Mouse (Mus musculus) CD4-positive, CD25-positive, alpha-beta regulatory T cell, adult 2 months (primary cell): ENCODE data around the gene Zfp706.
"Not testable (repeated sequence)": the region's sequence is repeated elsewhere in the genome, so short reads cannot be mapped to it uniquely, and the experiment has no call there.

Experiments
- DNase-seq: peaks from one replicate; pipeline ENCODE4 v3.0.0-alpha.2; 2012; ENCODE audit warnings: low read depth, low spot score

Zfp706 gene

DNA sequence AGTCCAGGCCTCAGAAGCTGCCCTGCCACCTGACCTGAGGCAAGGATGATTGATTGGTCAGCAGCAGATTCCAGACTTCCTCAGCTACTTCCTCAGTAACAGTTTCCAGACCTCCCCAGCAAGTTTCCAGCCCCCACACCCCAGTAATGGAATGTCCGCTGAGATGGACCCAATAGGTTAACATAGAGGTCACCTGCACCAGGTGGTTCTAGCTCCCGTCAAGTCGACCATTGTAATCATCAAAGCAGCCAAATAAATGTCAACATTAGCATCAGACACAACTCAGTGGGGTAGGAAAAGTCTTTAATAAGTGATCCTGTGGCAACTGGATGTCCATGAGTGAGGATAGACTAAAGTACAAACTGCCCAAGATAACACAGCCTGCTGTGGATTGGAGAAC lies 3.7 kb upstream of the Zfp706 start:
- no peak for DNase-seq

DNA sequence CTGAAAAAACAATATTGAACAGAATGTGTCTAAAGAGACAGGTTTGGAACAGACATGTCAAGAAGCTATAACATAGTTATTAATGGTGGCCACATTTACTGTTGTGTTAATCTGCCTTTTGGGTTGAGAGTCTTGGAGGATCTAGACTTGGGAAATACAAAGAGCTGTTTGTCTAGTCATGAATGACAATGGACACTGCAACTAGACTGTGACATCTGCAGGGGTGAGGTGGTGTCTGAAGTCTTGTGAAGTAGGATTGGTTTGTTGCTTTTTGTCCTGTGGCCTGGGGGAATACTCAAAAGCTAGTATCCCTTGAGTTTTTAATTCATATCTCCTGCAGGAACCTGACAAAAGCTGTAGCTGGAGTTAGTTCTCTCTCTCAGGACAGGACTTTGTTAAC lies 973 bp upstream of the Zfp706 start:
- DNase-seq, result no peak

DNA sequence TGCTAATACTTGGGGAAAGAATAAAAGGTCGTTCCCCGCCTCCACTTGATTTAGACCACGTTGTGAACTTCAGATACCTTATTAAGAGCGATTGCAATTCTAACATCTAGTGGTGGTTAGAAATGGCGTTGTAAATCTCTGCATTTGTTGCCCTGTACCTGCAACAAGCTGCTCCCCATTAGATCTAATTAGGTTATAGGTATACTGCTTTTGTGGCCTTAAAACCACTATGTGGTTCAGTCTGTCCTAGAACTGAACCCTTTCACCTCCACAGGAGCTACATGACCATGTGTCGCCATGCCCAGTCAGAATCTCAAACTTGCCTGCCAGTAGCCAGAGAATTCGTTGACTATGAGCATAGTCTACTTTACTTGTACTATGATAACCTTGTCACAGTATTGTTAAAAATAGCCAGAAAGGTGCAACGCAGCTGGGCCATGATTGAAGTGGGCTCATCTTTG lies 416 bp upstream of the Zfp706 start:
- no peak for DNase-seq

DNA sequence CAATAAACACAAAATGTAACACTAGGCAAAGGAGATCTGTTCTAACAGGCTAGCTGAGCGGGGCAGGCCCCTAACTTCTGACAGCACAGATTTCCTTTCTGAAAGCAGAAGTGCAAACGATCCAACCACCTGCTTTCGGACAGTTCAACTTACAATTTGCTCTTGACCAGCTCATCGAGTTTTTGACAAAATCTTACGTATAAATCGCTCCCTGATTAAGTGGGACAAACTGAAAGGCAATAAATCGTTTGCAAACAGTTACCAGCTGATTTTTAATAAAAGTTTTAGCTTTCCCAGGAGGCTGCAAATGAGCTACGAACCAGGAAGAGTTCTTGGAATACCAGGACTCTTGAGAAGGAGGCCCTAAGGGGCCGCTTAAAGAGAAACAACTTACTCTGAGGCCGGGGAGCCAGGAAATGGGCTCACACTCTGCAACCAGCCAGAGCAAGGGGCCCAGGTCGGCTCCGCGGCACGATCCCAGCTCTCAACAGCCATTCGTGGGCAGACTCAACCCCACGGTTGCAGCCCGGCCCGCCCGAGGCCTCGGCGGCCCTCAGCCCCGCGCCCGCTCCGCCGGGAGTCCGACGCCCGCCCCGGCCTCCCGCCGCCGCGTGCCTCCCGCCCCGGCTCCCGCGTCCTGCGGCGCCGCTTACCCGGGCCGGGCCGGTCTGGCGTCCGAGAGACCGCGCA lies 953 bp downstream of the Zfp706 start:
- DNase-seq, result peak; percentile 66

DNA sequence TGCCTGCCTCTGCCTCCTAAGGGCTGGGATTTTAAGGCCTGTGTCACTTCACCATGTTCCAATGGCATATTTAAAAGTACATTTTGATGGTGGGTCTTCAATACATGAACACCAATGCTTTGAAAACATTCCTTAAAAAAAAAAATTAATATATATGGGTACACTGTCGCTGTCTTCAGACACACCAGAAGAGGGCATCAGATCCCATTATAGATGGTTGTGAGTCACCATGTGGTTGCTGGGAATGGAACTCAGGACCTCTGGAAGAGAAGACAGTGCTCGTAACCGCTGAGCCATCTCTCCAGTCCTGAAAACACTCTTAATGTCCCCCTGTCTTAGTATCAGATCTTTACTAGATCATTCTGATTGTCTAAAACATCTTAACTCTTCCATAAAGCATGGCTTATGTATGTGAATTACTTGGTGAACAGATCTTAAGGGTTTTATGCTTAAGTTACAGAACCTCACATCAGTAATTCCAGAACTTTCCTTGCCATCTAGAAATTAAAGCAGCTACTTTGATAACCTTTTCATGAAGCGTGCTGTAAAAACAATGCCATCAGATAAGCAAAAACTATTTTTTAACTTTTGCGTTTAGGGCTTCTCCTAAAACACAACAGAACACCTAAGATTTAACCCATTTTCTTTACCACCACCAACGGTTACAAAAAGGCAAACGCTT lies 1.6 kb downstream of the Zfp706 start:
- DNase-seq, result no peak

DNA sequence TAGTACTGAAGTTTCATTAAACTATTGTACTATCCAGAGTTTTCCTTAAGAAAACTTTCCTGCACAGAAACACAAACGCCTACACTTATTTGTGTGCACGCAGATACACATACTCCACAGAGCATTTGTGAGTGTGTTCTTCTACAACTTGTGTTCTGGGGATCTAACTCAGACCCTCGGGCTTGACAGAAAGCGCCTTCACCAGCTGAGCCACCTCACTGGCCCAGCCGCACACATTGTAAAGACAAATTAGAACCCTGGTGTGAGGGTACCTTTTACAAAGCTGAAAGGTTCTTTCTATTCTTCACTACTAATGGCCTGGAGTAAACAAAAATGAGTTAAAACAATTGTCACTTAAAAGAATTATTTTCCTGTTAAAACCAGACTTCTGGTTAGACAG lies 2.7 kb downstream of the Zfp706 start:
- DNase-seq, result no peak

DNA sequence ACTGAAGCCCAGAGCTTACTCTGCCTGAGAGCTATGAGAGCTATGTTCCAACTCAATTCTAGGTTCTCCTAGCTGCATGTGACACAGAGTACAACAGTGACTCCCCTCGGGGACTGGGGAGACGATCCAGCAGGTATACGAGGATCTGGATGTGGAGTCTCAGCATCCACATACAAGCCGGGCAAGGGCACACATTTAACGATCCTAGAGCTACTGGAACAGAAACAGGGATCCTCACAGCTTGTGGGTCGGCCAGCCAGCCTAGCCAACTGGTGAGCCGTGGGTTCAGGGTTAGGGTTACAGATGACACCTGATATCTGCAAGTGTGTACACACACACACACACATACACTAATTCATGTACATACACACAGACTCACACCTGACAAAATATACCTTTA lies 5.3 kb downstream of the Zfp706 start:
- no peak for DNase-seq

DNA sequence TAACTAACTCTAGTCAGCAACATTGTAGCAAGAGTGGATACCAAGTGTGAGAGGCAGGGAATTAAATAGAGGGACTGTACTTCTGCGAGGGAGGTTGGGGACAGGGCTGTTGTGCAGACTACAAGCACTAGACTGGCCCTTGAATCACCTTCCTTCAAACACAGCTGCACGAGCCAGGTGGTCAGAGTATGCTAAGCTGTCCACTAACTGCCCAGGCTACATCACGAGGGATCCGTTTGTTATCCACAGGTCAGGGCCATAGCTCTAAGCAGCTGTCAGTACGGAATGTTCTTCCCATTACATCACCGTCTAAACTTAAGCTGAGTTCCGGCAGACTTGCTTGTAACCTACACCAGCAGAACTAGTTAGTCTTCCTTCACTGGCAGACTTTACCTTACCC lies 8.0 kb downstream of the Zfp706 start:
- DNase-seq, result not testable (repeated sequence)

DNA sequence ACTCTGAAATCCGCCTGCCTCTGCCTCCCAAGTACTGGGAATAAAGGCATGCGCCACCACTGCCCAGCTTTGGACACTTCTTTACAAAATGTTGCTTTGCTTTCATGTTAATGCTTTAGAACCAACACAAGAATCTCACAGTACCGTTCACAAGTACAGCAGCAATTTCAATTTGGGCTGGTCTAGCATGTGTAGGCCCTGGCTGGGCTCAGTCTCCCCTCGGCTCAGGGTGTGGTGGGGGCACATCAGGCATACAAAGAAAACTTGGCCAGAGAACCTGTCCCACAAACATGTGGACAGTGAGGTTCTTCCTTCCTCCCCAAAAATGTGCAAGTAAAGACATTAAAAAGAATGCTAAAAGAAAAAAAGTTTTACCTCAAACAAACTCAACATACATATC lies 12.4 kb downstream of the Zfp706 start:
- DNase-seq, result no peak

DNA sequence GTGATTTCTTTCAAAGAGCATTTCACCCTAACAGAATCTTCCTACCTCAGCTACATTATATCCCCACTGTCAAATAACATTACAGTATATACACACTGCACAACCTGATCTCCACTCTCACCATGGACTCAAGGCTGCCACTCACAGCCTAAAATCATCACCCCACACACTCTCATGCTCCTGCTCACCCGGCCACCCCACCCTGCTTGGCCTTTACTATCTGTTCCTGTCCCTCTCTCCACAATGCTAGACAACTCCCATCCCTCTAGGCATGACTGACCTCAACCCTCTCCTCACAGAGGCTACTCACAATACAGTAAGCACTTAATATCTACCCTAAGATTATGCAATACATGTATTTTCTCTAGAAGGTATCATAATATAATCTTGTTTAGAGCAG lies 12.9 kb downstream of the Zfp706 start:
- no peak for DNase-seq

DNA sequence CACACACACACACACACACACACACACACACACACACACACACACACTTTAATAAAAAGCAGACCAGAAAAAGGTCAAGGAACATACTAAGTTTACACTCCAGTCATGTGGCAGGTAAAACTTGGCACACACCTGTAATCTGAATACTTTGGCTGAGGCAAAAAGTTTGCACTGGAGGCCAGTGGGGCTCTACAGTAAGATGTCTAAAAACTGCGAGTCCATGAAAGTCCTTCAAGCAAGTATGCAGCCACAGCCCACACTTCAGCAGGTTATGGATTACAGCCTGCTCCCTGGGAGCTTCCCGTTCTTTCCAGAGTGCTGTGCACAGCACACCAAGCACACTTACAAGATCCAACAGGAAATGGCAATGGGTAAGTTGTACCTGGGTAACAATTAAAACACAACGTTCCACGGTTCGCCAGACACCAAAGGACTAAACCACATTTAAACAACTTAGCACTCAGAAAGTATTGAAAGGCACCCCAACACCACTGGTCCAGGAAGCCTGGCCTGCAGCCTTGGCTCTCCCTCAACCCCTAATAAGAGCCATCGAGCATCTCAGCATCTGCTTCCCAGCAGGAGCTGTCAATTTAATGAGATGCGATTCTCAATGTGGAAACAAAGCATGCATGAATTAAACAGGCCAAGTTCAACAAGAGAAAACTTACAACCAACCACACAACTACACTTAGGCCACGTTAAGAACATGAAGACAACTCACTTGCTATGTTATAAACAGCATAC lies 14.0 kb downstream of the Zfp706 start:
- no peak for DNase-seq

DNA sequence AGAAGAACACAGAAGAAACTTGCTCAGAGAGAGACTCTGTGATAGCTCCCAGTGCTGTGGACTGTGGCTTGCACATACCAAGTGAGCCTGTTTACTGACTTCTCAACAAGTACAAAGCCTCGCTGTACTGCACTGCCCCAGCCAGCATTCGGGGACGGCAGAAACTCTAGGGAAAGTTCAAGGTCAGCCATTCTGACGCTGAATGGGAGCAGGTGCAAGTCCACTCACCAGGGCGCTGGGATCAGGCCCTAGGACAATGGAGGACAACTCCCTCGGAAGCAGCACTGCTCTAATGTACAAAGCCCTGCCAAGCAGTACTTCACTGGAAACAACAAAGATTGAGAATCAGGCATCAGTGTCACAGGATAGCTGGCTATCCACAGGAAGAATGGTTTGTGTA lies 16.2 kb downstream of the Zfp706 start:
- DNase-seq, result no peak

DNA sequence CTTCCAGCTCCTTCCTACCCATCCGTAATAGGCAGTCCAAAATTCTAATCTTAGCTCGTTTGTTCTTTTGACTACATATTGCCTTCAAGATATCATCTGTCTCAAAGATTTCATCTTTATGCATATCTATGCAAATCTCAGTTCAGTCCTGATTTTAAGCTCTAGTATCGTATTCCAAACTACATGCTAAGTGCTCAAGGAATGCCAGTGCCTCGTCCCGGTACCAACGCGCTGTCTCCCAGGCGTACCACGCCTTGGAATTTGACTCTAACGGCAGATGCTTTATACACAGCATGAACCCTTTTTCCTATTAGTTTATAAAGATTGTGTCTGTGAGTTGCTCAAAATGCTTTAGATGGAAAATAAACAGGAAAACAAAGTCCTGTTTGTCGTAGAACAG lies 17.7 kb downstream of the Zfp706 start:
- no peak for DNase-seq

DNA sequence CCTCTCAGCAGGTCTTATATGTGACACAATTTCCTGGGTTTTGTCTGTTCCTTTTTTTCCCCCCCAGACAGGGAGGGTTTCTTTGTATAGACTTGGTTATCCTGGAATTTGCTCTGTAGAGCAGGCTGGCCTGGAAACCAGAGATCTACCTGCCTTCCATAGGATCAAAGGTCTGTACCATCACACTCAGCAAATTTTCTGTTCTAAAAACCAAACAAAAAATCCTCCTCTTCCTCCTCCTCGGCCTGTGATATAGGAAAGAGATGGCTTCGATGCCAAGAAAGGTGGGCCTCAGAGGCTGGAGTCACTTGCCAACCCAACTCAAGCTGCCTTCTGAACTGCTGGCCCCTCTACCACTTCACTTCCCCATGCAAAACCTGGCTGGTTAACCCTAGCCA lies 18.9 kb downstream of the Zfp706 start:
- DNase-seq, result no peak

DNA sequence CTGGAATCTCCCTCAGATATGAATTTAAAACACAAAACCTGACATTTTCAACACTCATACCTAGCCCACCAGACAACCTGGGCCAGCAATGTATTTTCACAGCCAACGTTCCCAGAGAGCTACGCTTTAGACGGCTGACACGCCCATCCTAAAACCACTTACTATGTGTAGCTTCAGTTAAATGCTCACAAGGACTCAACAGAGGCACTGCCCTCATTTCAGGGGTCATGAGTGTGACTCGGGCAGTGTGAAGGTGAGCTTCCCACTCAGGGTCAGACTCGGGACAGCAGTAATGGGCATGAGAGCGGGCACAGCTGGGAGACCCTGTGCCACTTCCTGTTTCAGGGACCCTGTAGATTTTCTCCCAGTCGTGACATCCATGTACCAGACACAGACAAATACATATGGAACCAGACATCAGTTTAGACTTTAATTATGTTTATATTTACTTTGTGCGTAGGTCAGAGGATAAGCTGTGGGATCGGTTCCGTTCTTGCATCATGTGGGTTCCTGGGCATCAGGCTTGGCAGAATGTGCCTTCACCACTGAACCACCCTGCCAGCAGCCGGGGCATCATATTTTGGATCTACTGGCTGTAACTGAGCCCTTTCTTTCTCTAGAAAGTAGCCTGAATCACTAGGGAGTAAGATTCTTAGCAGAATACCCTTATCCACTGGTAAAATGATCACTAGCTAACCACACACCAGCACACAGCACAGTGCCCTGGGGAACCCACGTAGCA lies 19.4 kb downstream of the Zfp706 start:
- no peak for DNase-seq

DNA sequence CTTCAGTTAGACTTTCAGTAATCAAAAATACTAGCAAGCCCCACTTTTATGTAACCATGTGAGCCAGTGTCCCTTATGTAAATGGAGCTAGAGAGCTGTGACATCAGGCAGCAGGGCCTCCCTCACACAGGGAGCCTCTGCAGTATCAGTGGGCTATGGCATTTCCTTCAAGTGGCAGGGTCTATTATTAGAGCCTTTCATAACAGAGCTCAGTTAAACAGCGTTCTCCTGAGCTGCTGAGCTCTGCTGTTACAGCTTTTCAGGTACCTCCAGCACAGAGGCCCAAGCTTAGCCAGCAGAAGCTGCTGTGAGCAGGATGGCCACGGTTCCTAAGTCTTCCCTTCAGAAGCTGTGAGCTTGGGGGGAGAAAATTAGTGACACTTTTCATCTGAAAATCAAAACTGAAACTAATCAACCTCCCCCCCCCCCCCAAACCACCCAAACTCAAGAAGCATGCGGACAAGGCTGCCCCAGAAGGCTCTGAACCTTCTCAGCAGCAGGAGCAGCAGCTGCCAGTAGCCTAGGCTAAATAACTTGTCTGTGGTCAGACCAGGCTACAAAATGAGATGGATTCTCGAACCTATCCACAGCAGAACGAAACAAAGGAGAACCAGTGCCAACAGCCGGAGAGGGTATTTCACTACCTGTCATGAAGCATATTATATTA lies 20.2 kb downstream of the Zfp706 start:
- DNase-seq, result peak; percentile 28

DNA sequence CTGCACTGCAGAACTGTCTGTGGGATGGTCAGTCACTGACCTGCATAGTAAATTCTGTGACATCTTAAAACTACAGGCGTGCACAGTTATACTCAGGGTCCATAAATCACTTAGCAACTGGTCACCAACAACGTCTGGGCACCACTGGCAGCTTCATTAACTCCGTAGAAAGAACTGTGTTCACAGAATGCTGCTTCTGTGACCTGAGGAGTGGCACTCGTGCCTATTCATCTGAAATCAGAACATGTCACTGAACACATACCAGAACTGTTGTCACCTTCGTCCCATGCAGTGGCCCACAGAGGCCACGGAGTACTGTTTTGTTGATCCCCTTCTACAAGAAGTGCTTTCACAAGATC lies 22.0 kb downstream of the Zfp706 start:
- DNase-seq, result no peak

DNA sequence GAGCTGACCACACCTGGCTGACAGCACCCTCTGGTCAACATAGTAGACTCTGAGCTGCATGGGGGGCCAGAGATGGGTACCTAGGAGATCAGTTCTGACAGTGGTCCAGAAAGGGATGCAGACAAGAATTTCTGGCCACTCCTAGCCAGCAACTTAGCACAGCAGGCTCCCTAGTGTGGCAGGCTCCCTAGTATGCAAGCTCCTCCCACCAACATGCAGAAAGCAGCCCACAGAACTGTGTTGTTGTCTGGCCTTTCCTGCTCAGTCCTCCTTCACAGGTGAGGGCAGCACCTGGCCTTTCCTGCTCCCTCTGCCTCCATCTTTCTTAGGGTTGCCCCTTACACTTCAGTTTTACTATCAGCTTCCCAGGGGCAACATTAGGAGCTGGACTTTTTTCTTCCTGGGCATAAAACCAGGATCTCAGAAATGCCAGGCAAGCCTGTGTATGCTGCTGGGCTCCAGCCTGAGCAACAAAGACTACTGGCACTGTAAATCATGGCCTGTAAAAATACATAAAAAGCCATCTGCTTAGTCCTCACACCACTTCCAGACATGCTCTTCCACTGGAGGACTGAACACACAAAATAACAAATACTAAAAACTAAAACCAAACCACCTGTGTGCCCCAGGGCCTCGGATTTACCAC lies 22.5 kb downstream of the Zfp706 start:
- no peak for DNase-seq

DNA sequence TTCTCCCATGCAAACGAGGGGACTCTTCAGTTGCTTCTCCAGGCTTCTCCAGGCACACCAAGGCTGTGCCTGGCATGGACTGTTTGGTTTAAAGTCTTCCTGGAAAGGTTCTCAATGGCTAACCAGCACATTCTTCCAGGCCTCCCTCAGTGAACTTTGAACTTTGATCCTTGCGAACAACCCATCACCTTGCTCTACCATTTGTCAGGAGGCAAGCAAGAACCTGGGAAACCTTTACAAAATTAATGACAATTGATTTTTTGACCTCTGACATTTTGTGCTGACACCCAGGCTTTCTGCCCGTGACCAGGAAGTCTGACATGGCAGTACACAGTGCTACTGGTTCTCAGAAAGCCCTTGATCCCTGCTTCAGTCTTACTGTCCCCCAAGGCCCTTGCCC lies 24.1 kb downstream of the Zfp706 start:
- DNase-seq, result no peak

DNA sequence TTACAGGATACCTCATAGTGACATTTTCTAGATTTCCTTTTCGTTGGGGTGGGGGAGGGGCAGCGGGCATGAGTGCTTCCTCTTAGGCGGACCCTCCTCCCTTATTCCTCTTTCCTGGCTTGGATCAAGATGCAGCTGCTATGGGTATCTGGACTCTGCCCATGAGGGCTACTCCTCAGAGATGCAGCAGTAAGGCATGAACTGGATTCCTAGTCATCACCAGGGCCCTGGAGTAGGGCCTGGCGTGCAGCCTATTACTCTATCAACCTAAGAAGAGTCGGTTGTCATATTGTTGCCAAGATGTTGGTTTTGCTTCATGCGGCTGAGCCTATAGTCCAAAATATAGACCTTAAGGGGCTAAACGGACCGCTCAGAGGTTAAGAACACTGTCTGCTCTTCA lies 27.3 kb downstream of the Zfp706 start:
- DNase-seq, result no peak
